Mouse (Mus musculus) v-Abl transformed pro-B cells (cell line): ENCODE results near the gene 1700013G24Rik.
"Not testable (repeated sequence)": the region's sequence is repeated elsewhere in the genome, so short reads cannot be mapped to it uniquely, and the experiment has no call there.

Experiments used
- in situ Hi-C, 2 experiments: fragments of 400-800 bp; cut with MboI; formaldehyde crosslinking; loops; one replicate each; pipeline ENCODE4 v1.15.1; 2025; ENCODE audit not compliant: unreplicated experiment in 2 of 2

1700013G24Rik gene

GRCm38 (mm10) chr4:137453234-137453767, at the start of gene 1700013G24Rik:
Gene 1700013G24Rik, plus strand, starts transcription at chr4:137453284.
- in situ Hi-C loops: no loop called here

- in situ Hi-C loops: no loop called here
Measured at GRCm38 (mm10) chr4:137405571-137405970, 47.5 kb upstream of the 1700013G24Rik start.

GRCm38 (mm10) chr4:137409691-137410090, 43.4 kb upstream of the 1700013G24Rik start, which contains the start of gene Cela3a:
Gene Cela3a, minus strand, starts transcription at chr4:137409791.
- in situ Hi-C loops: no loop called here

GRCm38 (mm10) chr4:137412185-137412709, 40.8 kb upstream of the 1700013G24Rik start:
- in situ Hi-C loops: not testable (repeated sequence)

GRCm38 (mm10) chr4:137414936-137415335, 38.1 kb upstream of the 1700013G24Rik start:
- in situ Hi-C loops: no loop called here

GRCm38 (mm10) chr4:137417712-137418564, 35.1 kb upstream of the 1700013G24Rik start:
- in situ Hi-C loops: no loop called here

- in situ Hi-C loops: loop anchor here (25.0 kb wide), 2 partner anchors 257 to 343 kb away; no protein-coding TSS in a partner anchor
Measured at GRCm38 (mm10) chr4:137430502-137430901, 22.6 kb upstream of the 1700013G24Rik start, which contains the start of gene Cela3b. Gene Cela3b, minus strand, starts transcription at chr4:137430540.

- in situ Hi-C loops: loop anchor here (25.0 kb wide), 2 partner anchors 254 to 346 kb away; no protein-coding TSS in a partner anchor
Measured at GRCm38 (mm10) chr4:137432700-137433550, 20.2 kb upstream of the 1700013G24Rik start.

GRCm38 (mm10) chr4:137436979-137437669, 16.0 kb upstream of the 1700013G24Rik start:
- in situ Hi-C loops: loop anchor here (25.0 kb wide), 2 partner anchors 250 to 350 kb away; no protein-coding TSS in a partner anchor

GRCm38 (mm10) chr4:137438842-137439241, 14.2 kb upstream of the 1700013G24Rik start:
- in situ Hi-C loops: loop anchor here (25.0 kb wide), 2 partner anchors 248 to 352 kb away; no protein-coding TSS in a partner anchor

GRCm38 (mm10) chr4:137441332-137441731, 11.8 kb upstream of the 1700013G24Rik start:
- in situ Hi-C loops: loop anchor here (25.0 kb wide), 2 partner anchors 246 to 354 kb away; no protein-coding TSS in a partner anchor

- in situ Hi-C loops: loop anchor here (25.0 kb wide), 2 partner anchors 244 to 356 kb away; no protein-coding TSS in a partner anchor
Measured at GRCm38 (mm10) chr4:137443625-137444024, 9.5 kb upstream of the 1700013G24Rik start.

- in situ Hi-C loops: loop anchor here (25.0 kb wide), 2 partner anchors 241 to 359 kb away; no protein-coding TSS in a partner anchor
Measured at GRCm38 (mm10) chr4:137445881-137446280, 7.2 kb upstream of the 1700013G24Rik start.

GRCm38 (mm10) chr4:137447363-137448196, 5.5 kb upstream of the 1700013G24Rik start:
- in situ Hi-C loops: loop anchor here (25.0 kb wide), 2 partner anchors 240 to 360 kb away; no protein-coding TSS in a partner anchor

GRCm38 (mm10) chr4:137448197-137448596, 4.9 kb upstream of the 1700013G24Rik start:
- in situ Hi-C loops: loop anchor here (25.0 kb wide), 2 partner anchors 239 to 361 kb away; no protein-coding TSS in a partner anchor

- in situ Hi-C loops: loop anchor here (25.0 kb wide), 2 partner anchors 239 to 361 kb away; no protein-coding TSS in a partner anchor
Measured at GRCm38 (mm10) chr4:137448641-137449040, 4.4 kb upstream of the 1700013G24Rik start.

- in situ Hi-C loops: loop anchor here (25.0 kb wide), 2 partner anchors 238 to 362 kb away; no protein-coding TSS in a partner anchor
Measured at GRCm38 (mm10) chr4:137449132-137449531, 4.0 kb upstream of the 1700013G24Rik start.

GRCm38 (mm10) chr4:137449715-137450114, 3.4 kb upstream of the 1700013G24Rik start:
- in situ Hi-C loops: loop anchor here (25.0 kb wide), 2 partner anchors 238 to 362 kb away; no protein-coding TSS in a partner anchor
